Mouse (Mus musculus): Measurements from ENCODE around the gene Agpat1. TPM values are rescaled to one million over a fixed set of nuclear protein-coding genes. Genes with fewer than 3 reads are reported as not detected.

The Agpat1 gene
- polyA plus RNA-seq, 2 experiments = 19.0 to 35.9 TPM

GRCm38 (mm10) chr17:34660259-34660820 is 56.3 kb downstream of the Agpat1 start:
- H3K4me2 ChIP-seq (ENCODE audit: low read depth) = no peak overlapping the region
- no peak for TF ChIP-seq EP300 (IDR thresholded peaks at IDR 0.05; ENCODE audit: low read depth)
- TF ChIP-seq CTCF (IDR thresholded peaks at IDR 0.05; ENCODE audit: low read depth) = no peak

GRCm38 (mm10) chr17:34661121-34661591 is 57.1 kb downstream of the Agpat1 start:
- Histone ChIP-seq H3K4me1 (replicated peaks; ENCODE audit: control insufficient read depth in 2 of 2, insufficient read depth in 2 of 2, low read length in 1 of 2) (no peaks in the 10 kb centered on the region), H3K27ac (no peak overlapping the region), H3K9me3 (ENCODE audit: control insufficient read depth, low read length) (no peaks in the 10 kb centered on the region), H3K4me2 (ENCODE audit: low read depth) (no peak overlapping the region), H3K4me3 (ENCODE audit: insufficient read depth in 1 of 2, low read depth in 2 of 2, low read length in 2 of 2) (no peak overlapping the region), H3K9ac (replicated peaks) (no peak overlapping the region), H3K27me3 (ENCODE audit: control insufficient read depth, insufficient read depth, low read length) (peaks cover 19% of the 10 kb centered on the region), H3K36me3 (replicated peaks; ENCODE audit: control insufficient read depth, insufficient read depth, low read depth) (no peaks in the 10 kb centered on the region)
- TF ChIP-seq EP300 (IDR thresholded peaks at IDR 0.05; ENCODE audit: low read depth) (no peak), CTCF (IDR thresholded peaks at IDR 0.05; ENCODE audit: low read depth) (no peak)
- no peak for ATAC-seq (ENCODE audit: insufficient read depth)
- 2% methylated on average over 19 of the region's 19 CpGs for WGBS (ENCODE audit: insufficient replicate concordance)
- DNase-seq (ENCODE audit: low read depth in 3 of 3, low spot score in 3 of 3) = no peak

More at GRCm38 (mm10) chr17:34660259-34660820, 56.3 kb downstream of the Agpat1 start:
- DNase-seq (ENCODE audit: low read depth in 3 of 3, low spot score in 3 of 3) (no peak), ATAC-seq (ENCODE audit: insufficient read depth) (no peak)
- H3K4me1 ChIP-seq (replicated peaks; ENCODE audit: control insufficient read depth in 2 of 2, insufficient read depth in 2 of 2, low read length in 1 of 2) = no peaks in the 10 kb centered on the region
- H3K36me3 ChIP-seq (replicated peaks; ENCODE audit: control insufficient read depth, insufficient read depth, low read depth) = no peaks in the 10 kb centered on the region
- H3K27ac ChIP-seq = no peak overlapping the region
- H3K9ac ChIP-seq (replicated peaks) = no peak overlapping the region
- WGBS (ENCODE audit: insufficient replicate concordance) = 28% methylated on average over 10 of the region's 11 CpGs
- H3K4me3 ChIP-seq (ENCODE audit: insufficient read depth in 1 of 2, low read depth in 2 of 2, low read length in 2 of 2) = no peak overlapping the region
- H3K27me3 ChIP-seq (ENCODE audit: control insufficient read depth, insufficient read depth, low read length) = peaks cover 19% of the 10 kb centered on the region
- H3K9me3 ChIP-seq (ENCODE audit: control insufficient read depth, low read length) = no peaks in the 10 kb centered on the region

GRCm38 (mm10) chr17:34662468-34662867 is 58.4 kb downstream of the Agpat1 start:
- 64% methylated on average over 1 of the region's 1 CpGs for WGBS (ENCODE audit: insufficient replicate concordance)

GRCm38 (mm10) chr17:34662978-34663377 is 58.9 kb downstream of the Agpat1 start:
- no peak for DNase-seq (ENCODE audit: low read depth in 3 of 3, low spot score in 3 of 3)
- Histone ChIP-seq H3K36me3 (replicated peaks; ENCODE audit: control insufficient read depth, insufficient read depth, low read depth) (no peaks in the 10 kb centered on the region), H3K27ac (no peak overlapping the region), H3K9ac (replicated peaks) (no peak overlapping the region), H3K9me3 (ENCODE audit: control insufficient read depth, low read length) (no peaks in the 10 kb centered on the region), H3K27me3 (ENCODE audit: control insufficient read depth, insufficient read depth, low read length) (peaks cover 16% of the 10 kb centered on the region), H3K4me3 (ENCODE audit: insufficient read depth in 1 of 2, low read depth in 2 of 2, low read length in 2 of 2) (no peak overlapping the region), H3K4me2 (ENCODE audit: low read depth) (no peak overlapping the region), H3K4me1 (replicated peaks; ENCODE audit: control insufficient read depth in 2 of 2, insufficient read depth in 2 of 2, low read length in 1 of 2) (no peaks in the 10 kb centered on the region)
- no peak for TF ChIP-seq CTCF (IDR thresholded peaks at IDR 0.05; ENCODE audit: low read depth)
- TF ChIP-seq EP300 (IDR thresholded peaks at IDR 0.05; ENCODE audit: low read depth) = no peak
- WGBS (ENCODE audit: insufficient replicate concordance) = 59% methylated on average over 8 of the region's 8 CpGs
- no peak for ATAC-seq (ENCODE audit: insufficient read depth)

More at GRCm38 (mm10) chr17:34662468-34662867, 58.4 kb downstream of the Agpat1 start:
- ATAC-seq (ENCODE audit: insufficient read depth) (no peak), DNase-seq (ENCODE audit: low read depth in 3 of 3, low spot score in 3 of 3) (no peak)
- H3K36me3 ChIP-seq (replicated peaks; ENCODE audit: control insufficient read depth, insufficient read depth, low read depth) = no peaks in the 10 kb centered on the region
- H3K4me1 ChIP-seq (replicated peaks; ENCODE audit: control insufficient read depth in 2 of 2, insufficient read depth in 2 of 2, low read length in 1 of 2) = no peaks in the 10 kb centered on the region
- no peak overlapping the region for H3K27ac ChIP-seq
- no peak overlapping the region for H3K4me3 ChIP-seq (ENCODE audit: insufficient read depth in 1 of 2, low read depth in 2 of 2, low read length in 2 of 2)
- no peak overlapping the region for H3K9ac ChIP-seq (replicated peaks)
- no peak for TF ChIP-seq CTCF (IDR thresholded peaks at IDR 0.05; ENCODE audit: low read depth)
- no peak for TF ChIP-seq EP300 (IDR thresholded peaks at IDR 0.05; ENCODE audit: low read depth)
- H3K27me3 ChIP-seq (ENCODE audit: control insufficient read depth, insufficient read depth, low read length) = peaks cover 17% of the 10 kb centered on the region
- no peaks in the 10 kb centered on the region for H3K9me3 ChIP-seq (ENCODE audit: control insufficient read depth, low read length)
- H3K4me2 ChIP-seq (ENCODE audit: low read depth) = no peak overlapping the region

Other genes starting within 250 kb of the Agpat1 start
- gene Btnl2, start 249.4 kb upstream of the Agpat1 start, polyA plus RNA-seq (2012; rRNA removed) = 0.01 and 0.03 TPM in 2 replicates
- gene Btnl2, start 249.4 kb upstream of the Agpat1 start, polyA plus RNA-seq (2014; fragmentation: Nextera tagmentation; extraction: Ambion mirVana) = not detected in 2 replicates
- gene Btnl1, start 227.1 kb upstream of the Agpat1 start, polyA plus RNA-seq (2012; rRNA removed) = not detected in 2 replicates
- not detected in 2 replicates for gene Btnl1, start 227.1 kb upstream of the Agpat1 start, polyA plus RNA-seq (2014; fragmentation: Nextera tagmentation; extraction: Ambion mirVana)
- 0.03 and 0.17 TPM in 2 replicates for gene BC051142, start 205.4 kb upstream of the Agpat1 start, polyA plus RNA-seq (2012; rRNA removed)
- 0.08 and 0.66 TPM in 2 replicates for gene BC051142, start 205.4 kb upstream of the Agpat1 start, polyA plus RNA-seq (2014; fragmentation: Nextera tagmentation; extraction: Ambion mirVana)
- not detected in 2 replicates for gene Btnl4, start 126.9 kb upstream of the Agpat1 start, polyA plus RNA-seq (2012; rRNA removed)
- not detected in 2 replicates for gene Btnl4, start 126.9 kb upstream of the Agpat1 start, polyA plus RNA-seq (2014; fragmentation: Nextera tagmentation; extraction: Ambion mirVana)
- gene Btnl6, start 86.9 kb upstream of the Agpat1 start, polyA plus RNA-seq (2012; rRNA removed) = not detected in 2 replicates
- not detected in 2 replicates for gene Btnl6, start 86.9 kb upstream of the Agpat1 start, polyA plus RNA-seq (2014; fragmentation: Nextera tagmentation; extraction: Ambion mirVana)
- 0.99 and 1.6 TPM in 2 replicates for gene Notch4, start 40.0 kb upstream of the Agpat1 start, polyA plus RNA-seq (2012; rRNA removed)
- 0.58 and 0.67 TPM in 2 replicates for gene Notch4, start 40.0 kb upstream of the Agpat1 start, polyA plus RNA-seq (2014; fragmentation: Nextera tagmentation; extraction: Ambion mirVana)
- 2.9 and 4.2 TPM in 2 replicates for gene Gpsm3, start 14.5 kb upstream of the Agpat1 start, polyA plus RNA-seq (2012; rRNA removed)
- 8.1 and 9.8 TPM in 2 replicates for gene Gpsm3, start 14.5 kb upstream of the Agpat1 start, polyA plus RNA-seq (2014; fragmentation: Nextera tagmentation; extraction: Ambion mirVana)
- gene Pbx2, start 13.0 kb upstream of the Agpat1 start, polyA plus RNA-seq (2012; rRNA removed) = 21.1 and 22.7 TPM in 2 replicates
- 2.7 and 3.3 TPM in 2 replicates for gene Pbx2, start 13.0 kb upstream of the Agpat1 start, polyA plus RNA-seq (2014; fragmentation: Nextera tagmentation; extraction: Ambion mirVana)
- 1.3 TPM in 2 replicates for gene Ager, start 6.4 kb upstream of the Agpat1 start, polyA plus RNA-seq (2012; rRNA removed)
- 0.41 and 0.53 TPM in 2 replicates for gene Ager, start 6.4 kb upstream of the Agpat1 start, polyA plus RNA-seq (2014; fragmentation: Nextera tagmentation; extraction: Ambion mirVana)
- 51.5 and 61.2 TPM in 2 replicates for gene Rnf5, start 572 bp upstream of the Agpat1 start, polyA plus RNA-seq (2012; rRNA removed)
- gene Rnf5, start 572 bp upstream of the Agpat1 start, polyA plus RNA-seq (2014; fragmentation: Nextera tagmentation; extraction: Ambion mirVana) = 59.6 and 66.4 TPM in 2 replicates
- 0.39 and 0.40 TPM in 2 replicates for gene Egfl8, start 11.7 kb downstream of the Agpat1 start, polyA plus RNA-seq (2012; rRNA removed)
- gene Egfl8, start 11.7 kb downstream of the Agpat1 start, polyA plus RNA-seq (2014; fragmentation: Nextera tagmentation; extraction: Ambion mirVana) = 0.10 and 0.27 TPM in 2 replicates
- 10.4 and 11.6 TPM in 2 replicates for gene Ppt2, start 24.2 kb downstream of the Agpat1 start, polyA plus RNA-seq (2012; rRNA removed)
- 10.5 and 12.9 TPM in 2 replicates for gene Ppt2, start 24.2 kb downstream of the Agpat1 start, polyA plus RNA-seq (2014; fragmentation: Nextera tagmentation; extraction: Ambion mirVana)
- gene Prrt1, start 25.3 kb downstream of the Agpat1 start, polyA plus RNA-seq (2012; rRNA removed) = 0.04 and 0.11 TPM in 2 replicates
- not detected in 2 replicates for gene Prrt1, start 25.3 kb downstream of the Agpat1 start, polyA plus RNA-seq (2014; fragmentation: Nextera tagmentation; extraction: Ambion mirVana)
- 0.47 and 1.6 TPM in 2 replicates for gene Fkbpl, start 40.5 kb downstream of the Agpat1 start, polyA plus RNA-seq (2012; rRNA removed)
- gene Fkbpl, start 40.5 kb downstream of the Agpat1 start, polyA plus RNA-seq (2014; fragmentation: Nextera tagmentation; extraction: Ambion mirVana) = 2.9 and 3.2 TPM in 2 replicates
- gene Atf6b, start 42.9 kb downstream of the Agpat1 start, polyA plus RNA-seq (2012; rRNA removed) = 15.5 and 16.6 TPM in 2 replicates
- gene Atf6b, start 42.9 kb downstream of the Agpat1 start, polyA plus RNA-seq (2014; fragmentation: Nextera tagmentation; extraction: Ambion mirVana) = 11.3 and 12.6 TPM in 2 replicates
- gene Tnxb, start 66.3 kb downstream of the Agpat1 start, polyA plus RNA-seq (2012; rRNA removed) = 0.17 and 0.21 TPM in 2 replicates
- gene Tnxb, start 66.3 kb downstream of the Agpat1 start, polyA plus RNA-seq (2014; fragmentation: Nextera tagmentation; extraction: Ambion mirVana) = 0.10 and 0.13 TPM in 2 replicates
- gene C4b, start 139.6 kb downstream of the Agpat1 start, polyA plus RNA-seq (2012; rRNA removed) = 2.6 and 2.9 TPM in 2 replicates
- 3.4 and 4.8 TPM in 2 replicates for gene C4b, start 139.6 kb downstream of the Agpat1 start, polyA plus RNA-seq (2014; fragmentation: Nextera tagmentation; extraction: Ambion mirVana)
- 0.02 TPM in 1 of 2 replicates, not detected in the other for gene Cyp21a1, start 200.3 kb downstream of the Agpat1 start, polyA plus RNA-seq (2012; rRNA removed)
- not detected in 2 replicates for gene Cyp21a1, start 200.3 kb downstream of the Agpat1 start, polyA plus RNA-seq (2014; fragmentation: Nextera tagmentation; extraction: Ambion mirVana)
- gene Stk19, start 232.7 kb downstream of the Agpat1 start, polyA plus RNA-seq (2012; rRNA removed) = 12.8 and 14.8 TPM in 2 replicates
- gene Stk19, start 232.7 kb downstream of the Agpat1 start, polyA plus RNA-seq (2014; fragmentation: Nextera tagmentation; extraction: Ambion mirVana) = 10.6 and 13.3 TPM in 2 replicates
- gene Dxo, start 232.8 kb downstream of the Agpat1 start, polyA plus RNA-seq (2012; rRNA removed) = 27.7 and 30.6 TPM in 2 replicates
- 24.0 and 28.1 TPM in 2 replicates for gene Dxo, start 232.8 kb downstream of the Agpat1 start, polyA plus RNA-seq (2014; fragmentation: Nextera tagmentation; extraction: Ambion mirVana)
- 21.4 and 22.3 TPM in 2 replicates for gene Skiv2l, start 245.9 kb downstream of the Agpat1 start, polyA plus RNA-seq (2012; rRNA removed)
- gene Skiv2l, start 245.9 kb downstream of the Agpat1 start, polyA plus RNA-seq (2014; fragmentation: Nextera tagmentation; extraction: Ambion mirVana) = 15.0 and 20.2 TPM in 2 replicates
- 26.9 and 37.5 TPM in 2 replicates for gene Nelfe, start 246.1 kb downstream of the Agpat1 start, polyA plus RNA-seq (2012; rRNA removed)
- gene Nelfe, start 246.1 kb downstream of the Agpat1 start, polyA plus RNA-seq (2014; fragmentation: Nextera tagmentation; extraction: Ambion mirVana) = 42.7 and 49.2 TPM in 2 replicates